Mouse (Mus musculus) megakaryocyte, embryonic 14.5 days (primary cell): ENCODE measurements around the gene Cpne2. TPM values are rescaled to one million over a fixed set of nuclear protein-coding genes. Genes with fewer than 3 reads are reported as not detected.

Experiments used
- H3K27me3 ChIP-seq: replicated peaks from 2 replicates; pipeline ENCODE3; 2012; ENCODE audit warnings: inconsistent platforms
- H3K36me3 ChIP-seq: replicated peaks from 2 replicates; pipeline ENCODE3; 2012; ENCODE audit warnings: low read length, inconsistent platforms, mixed read lengths
- H3K4me1 ChIP-seq: 2 replicates; pipeline ENCODE4 v1.6.1; 2012; ENCODE audit warnings: inconsistent platforms
- H3K4me3 ChIP-seq: replicated peaks from 2 replicates; pipeline ENCODE3; 2012; ENCODE audit warnings: moderate library complexity, mild to moderate bottlenecking, inconsistent platforms
- H3K9me3 ChIP-seq: 2 replicates; pipeline ENCODE4 v1.6.1; 2012; ENCODE audit warnings: inconsistent platforms
- FLI1 ChIP-seq: IDR thresholded peaks from 2 replicates; pipeline ENCODE4 v1.6.1; 2012; ENCODE audit warnings: low read length, inconsistent platforms, mixed read lengths
- GATA1 ChIP-seq: IDR thresholded peaks from 3 replicates; pipeline ENCODE4 v1.6.1; 2012; ENCODE audit warnings: mixed read lengths, low read length, inconsistent platforms, borderline replicate concordance
- polyA plus RNA-seq: library from polyadenylated mRNA; stranded (reverse); fragments of >175 nt; gene quantifications from 2 replicates; pipeline ENCODE4 v1.2.3, GENCODE M21; 2012; ENCODE audit warnings: low replicate concordance; ENCODE audit not compliant: insufficient read depth

The Cpne2 gene
- polyA plus RNA-seq, 1 experiment, result 11.4 TPM

DNA sequence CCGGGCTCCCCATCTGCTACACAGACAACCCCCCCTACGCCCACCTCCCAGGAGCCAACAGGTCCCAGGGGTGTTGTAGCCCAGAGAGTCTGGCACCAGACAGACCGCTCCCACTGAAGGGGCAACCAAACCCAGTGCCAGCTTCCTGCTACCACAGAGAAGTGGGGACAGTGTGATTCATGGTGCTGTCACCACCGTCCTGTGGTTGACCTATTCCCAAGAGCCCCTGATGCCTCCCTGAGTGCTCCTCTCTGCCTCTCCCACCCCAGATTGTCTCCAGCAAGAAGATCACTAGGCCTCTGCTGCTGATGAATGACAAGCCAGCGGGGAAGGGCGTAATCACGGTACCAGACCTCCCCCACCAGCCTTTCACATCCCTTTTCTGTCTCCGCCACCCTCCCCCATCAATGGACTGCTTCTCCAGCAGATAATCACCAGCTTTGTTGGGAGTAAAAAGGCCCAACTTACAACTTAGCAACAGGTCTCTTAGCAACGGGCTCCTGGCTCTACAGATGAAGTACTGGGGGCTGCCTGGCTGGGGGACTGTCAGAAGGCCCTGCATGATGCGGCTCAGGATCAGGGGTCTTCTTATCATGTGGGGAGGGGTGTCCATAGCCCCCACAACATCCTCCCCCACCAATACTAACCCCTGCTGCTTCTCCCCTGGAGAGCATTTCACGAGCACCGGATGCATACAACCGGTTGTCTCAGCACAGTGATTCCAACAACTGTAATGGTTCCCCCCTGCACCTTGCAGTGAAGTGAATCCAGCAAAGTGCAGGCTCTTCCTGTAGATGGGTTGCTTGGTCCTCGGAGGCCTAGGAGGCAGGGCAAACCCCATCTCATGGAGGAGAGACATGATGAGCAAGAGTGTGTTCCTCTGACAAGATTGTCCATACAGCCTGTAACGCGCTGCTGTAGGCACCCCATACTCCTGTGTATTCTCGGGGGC is 19.0 kb downstream of the Cpne2 start:
- H3K27me3 ChIP-seq, result peaks cover 63% of the 10 kb centered on the region
- no peaks in the 10 kb centered on the region for H3K9me3 ChIP-seq
- H3K4me3 ChIP-seq, result no peak overlapping the region
- TF ChIP-seq FLI1 (no peak), GATA1 (no peak)
- peaks cover 42% of the 10 kb centered on the region for H3K4me1 ChIP-seq
- no peaks in the 10 kb centered on the region for H3K36me3 ChIP-seq

DNA sequence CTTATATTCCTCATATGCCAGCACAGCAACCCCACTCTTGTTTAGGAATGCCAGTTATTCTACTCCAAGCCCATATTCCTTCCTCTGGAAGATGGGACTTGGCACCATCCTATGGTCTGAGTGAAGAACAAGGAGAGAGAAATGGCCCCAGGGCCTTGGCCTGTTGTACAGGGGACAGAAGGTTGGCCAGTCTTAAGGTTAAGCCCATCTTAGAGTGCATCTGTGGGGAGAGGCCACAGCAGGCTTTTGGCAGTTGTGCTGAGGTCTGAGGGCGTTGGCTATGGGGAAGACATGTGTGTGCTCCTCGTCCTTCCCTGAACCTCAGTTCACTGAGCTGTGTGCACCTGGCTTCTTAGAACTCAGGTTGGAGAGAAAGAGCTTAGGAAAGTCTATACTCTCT is 19.9 kb downstream of the Cpne2 start:
- no peaks in the 10 kb centered on the region for H3K9me3 ChIP-seq
- no peaks in the 10 kb centered on the region for H3K36me3 ChIP-seq
- peaks cover 64% of the 10 kb centered on the region for H3K27me3 ChIP-seq
- TF ChIP-seq FLI1 (no peak), GATA1 (no peak)
- peaks cover 51% of the 10 kb centered on the region for H3K4me1 ChIP-seq
- H3K4me3 ChIP-seq, result no peak overlapping the region

- Histone ChIP-seq H3K9me3 (no peaks in the 10 kb centered on the region), H3K36me3 (no peaks in the 10 kb centered on the region), H3K4me3 (no peak overlapping the region), H3K27me3 (peaks cover 80% of the 10 kb centered on the region), H3K4me1 (peaks cover 21% of the 10 kb centered on the region)
- TF ChIP-seq GATA1, result no peak
- no peak for TF ChIP-seq FLI1
Measured at GRCm38 (mm10) chr8:94557281-94557680, 24.5 kb downstream of the Cpne2 start.

GRCm38 (mm10) chr8:94561256-94561655 is 28.5 kb downstream of the Cpne2 start:
- no peak for TF ChIP-seq FLI1
- TF ChIP-seq GATA1, result no peak
- Histone ChIP-seq H3K27me3 (peaks cover 82% of the 10 kb centered on the region), H3K36me3 (no peaks in the 10 kb centered on the region), H3K9me3 (no peaks in the 10 kb centered on the region), H3K4me1 (peaks cover 27% of the 10 kb centered on the region), H3K4me3 (no peak overlapping the region)

- H3K4me3 ChIP-seq, result no peak overlapping the region
- H3K9me3 ChIP-seq, result no peaks in the 10 kb centered on the region
- TF ChIP-seq GATA1 (no peak), FLI1 (no peak)
- H3K27me3 ChIP-seq, result peaks cover 66% of the 10 kb centered on the region
- peaks cover 50% of the 10 kb centered on the region for H3K4me1 ChIP-seq
- H3K36me3 ChIP-seq, result no peaks in the 10 kb centered on the region
Measured at GRCm38 (mm10) chr8:94564421-94564820, 31.6 kb downstream of the Cpne2 start.

- H3K27me3 ChIP-seq, result peaks cover 55% of the 10 kb centered on the region
- no peaks in the 10 kb centered on the region for H3K9me3 ChIP-seq
- H3K36me3 ChIP-seq, result peaks cover 7% of the 10 kb centered on the region
- no peak overlapping the region for H3K4me3 ChIP-seq
- TF ChIP-seq GATA1 (no peak), FLI1 (no peak)
- peaks cover 66% of the 10 kb centered on the region for H3K4me1 ChIP-seq
Measured at GRCm38 (mm10) chr8:94566033-94566432, 33.2 kb downstream of the Cpne2 start.

DNA sequence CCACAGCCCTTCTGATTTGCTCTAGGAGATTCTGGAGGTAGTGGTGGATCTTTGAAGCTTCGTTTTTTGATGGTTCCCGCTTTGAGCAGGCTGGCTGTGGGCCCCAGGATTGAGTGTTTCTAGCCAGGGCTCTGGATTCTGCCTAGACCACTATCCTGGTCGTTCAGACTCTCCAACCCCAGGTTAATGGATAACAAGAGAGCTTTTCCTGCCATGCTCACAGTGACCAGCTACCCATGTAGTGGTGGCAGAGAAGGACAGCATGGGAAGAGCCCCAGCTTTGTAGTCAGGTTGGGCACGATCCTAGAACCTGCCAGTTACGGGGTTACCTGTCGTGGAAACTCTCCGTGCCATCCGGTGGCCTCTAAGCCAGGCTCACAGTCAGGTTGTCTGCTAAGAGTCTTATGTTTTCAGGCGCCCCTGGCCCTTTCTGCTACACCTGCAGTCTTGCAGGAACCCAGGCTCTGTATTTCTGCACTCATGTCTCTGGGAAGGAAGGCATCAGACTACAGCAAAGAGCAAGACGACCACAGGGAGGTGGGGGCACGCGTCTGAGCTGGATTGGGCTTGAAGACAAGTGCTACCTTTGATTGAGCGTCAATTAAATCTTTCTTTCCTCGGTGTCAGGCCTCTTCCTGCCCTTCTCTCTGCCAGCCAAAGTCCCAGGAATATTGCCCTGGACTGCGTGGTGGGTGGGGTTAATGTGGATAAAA is 33.8 kb downstream of the Cpne2 start:
- no peak for TF ChIP-seq FLI1
- TF ChIP-seq GATA1, result no peak

GRCm38 (mm10) chr8:94567159-94567849 is 34.5 kb downstream of the Cpne2 start:
- H3K36me3 ChIP-seq, result peaks cover 10% of the 10 kb centered on the region
- TF ChIP-seq FLI1 (no peak), GATA1 (no peak)
- peaks cover 47% of the 10 kb centered on the region for H3K27me3 ChIP-seq
- H3K4me3 ChIP-seq, result no peak overlapping the region
- H3K4me1 ChIP-seq, result peaks cover 79% of the 10 kb centered on the region
- H3K9me3 ChIP-seq, result no peaks in the 10 kb centered on the region

More for the DNA sequence above, 33.8 kb downstream of the Cpne2 start:
- Histone ChIP-seq H3K4me3 (no peak overlapping the region), H3K4me1 (peaks cover 72% of the 10 kb centered on the region), H3K9me3 (no peaks in the 10 kb centered on the region), H3K27me3 (peaks cover 49% of the 10 kb centered on the region), H3K36me3 (peaks cover 10% of the 10 kb centered on the region)

DNA sequence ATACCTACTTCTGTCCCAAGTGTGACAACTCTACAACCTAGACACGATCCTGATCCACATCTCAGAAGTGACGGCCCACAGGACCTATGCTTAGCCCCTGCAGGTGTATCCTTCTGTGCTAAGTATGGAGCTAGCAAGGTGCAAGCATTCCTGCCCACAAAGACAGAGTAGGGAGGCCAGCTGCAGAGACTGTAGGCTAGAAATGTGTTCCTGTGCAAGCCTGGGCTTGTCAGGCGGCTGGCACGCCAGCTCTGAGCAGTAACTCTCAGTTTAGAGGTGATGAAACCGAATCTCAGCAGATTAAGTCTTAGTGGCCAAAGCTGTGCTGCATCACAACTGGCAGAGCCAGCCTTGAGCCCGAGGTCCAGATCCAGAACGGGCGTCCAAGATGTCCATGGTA is 35.3 kb downstream of the Cpne2 start:
- Histone ChIP-seq H3K9me3 (no peaks in the 10 kb centered on the region), H3K4me1 (peaks cover 85% of the 10 kb centered on the region), H3K27me3 (peaks cover 39% of the 10 kb centered on the region), H3K4me3 (peak overlapping the region; percentile 1), H3K36me3 (peaks cover 15% of the 10 kb centered on the region)
- no peak for TF ChIP-seq FLI1
- TF ChIP-seq GATA1, result no peak

DNA sequence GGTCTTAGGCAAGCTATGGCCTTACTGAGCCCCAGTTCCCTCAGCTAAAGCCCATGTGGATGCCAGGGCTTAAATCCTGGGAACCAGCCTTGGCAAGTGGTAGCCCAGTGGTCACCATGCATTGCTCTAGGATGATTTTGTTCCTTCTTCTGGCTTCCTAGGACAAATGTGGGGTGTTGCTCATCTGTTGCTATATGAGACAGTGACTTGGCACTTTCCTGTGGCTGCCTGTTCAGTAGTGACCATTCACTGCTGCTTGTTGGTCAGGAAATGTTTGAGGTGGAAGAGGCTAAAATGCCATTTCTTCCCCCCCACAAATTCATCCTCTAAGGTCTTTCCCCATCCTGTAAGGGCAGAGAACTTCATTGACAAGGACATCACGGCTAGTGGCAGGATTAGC is 36.6 kb downstream of the Cpne2 start:
- H3K27me3 ChIP-seq, result peaks cover 27% of the 10 kb centered on the region
- H3K36me3 ChIP-seq, result peaks cover 28% of the 10 kb centered on the region
- H3K4me1 ChIP-seq, result peaks cover 86% of the 10 kb centered on the region
- no peaks in the 10 kb centered on the region for H3K9me3 ChIP-seq
- H3K4me3 ChIP-seq, result peak overlapping the region; percentile 12
- no peak for TF ChIP-seq FLI1
